Mouse (Mus musculus): ENCODE results near the gene Sdk1. TPM values are rescaled to one million over a fixed set of nuclear protein-coding genes. Genes with fewer than 3 reads are reported as not detected.

Sdk1 gene
- total RNA-seq (2014; rRNA removed) (14.2 and 58.4 TPM in 2 replicates), polyA plus RNA-seq (2015; fragmentation: Nextera tagmentation; extraction: Ambion mirVana) (1.9 and 2.2 TPM in 2 replicates)

DNA sequence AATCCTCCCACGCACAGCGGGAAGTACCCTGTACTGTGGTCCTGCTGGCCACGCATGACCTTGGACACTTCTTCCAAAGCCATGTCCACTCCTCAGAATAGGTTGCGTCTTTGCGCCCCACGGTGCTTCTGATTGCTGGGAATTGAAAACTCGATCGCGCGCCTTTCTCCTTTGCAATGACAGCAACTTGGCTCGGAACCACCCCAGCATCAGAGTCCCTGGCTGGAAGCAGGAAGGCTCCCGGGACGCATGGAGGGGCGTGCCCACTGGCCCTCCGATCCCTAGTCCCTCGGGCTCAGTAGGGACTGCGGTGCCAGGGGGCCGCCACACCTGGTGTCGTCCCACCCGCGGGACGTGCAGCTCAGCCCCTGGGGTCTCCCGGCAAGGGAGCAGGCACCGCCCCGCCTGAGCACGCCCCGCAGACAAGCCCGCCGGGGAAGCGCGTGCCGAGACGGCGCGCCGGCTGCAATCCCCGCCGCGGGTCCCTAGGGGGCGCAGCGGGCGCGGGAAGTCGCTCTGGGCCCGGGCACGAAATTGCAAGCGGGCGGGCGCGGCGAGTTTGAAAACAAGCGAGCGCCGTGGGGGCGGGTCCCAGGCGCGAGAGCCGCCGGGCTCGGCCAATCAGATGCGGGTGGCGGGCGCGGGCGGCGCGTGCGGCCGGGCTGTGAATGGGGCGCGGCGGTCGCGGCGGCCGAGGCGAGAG is at the start of gene Sdk1:
TSS of gene Sdk1 (plus strand) at position 650 of the 703 bp plus-strand sequence.
- H3K9me3 ChIP-seq (ENCODE audit: low read length), result no peaks in the 10 kb centered on the region
- peaks cover 19% of the 10 kb centered on the region for H3K4me1 ChIP-seq (ENCODE audit: insufficient read depth, low read length)
- H3K27me3 ChIP-seq (ENCODE audit: insufficient read depth, low read length), result peaks cover 13% of the 10 kb centered on the region; the same call in 1 of the 2 replicates
- ATAC-seq, result peak; percentile 97
- H3K27ac ChIP-seq, result peak within 1 kb of the TSS; percentile 36; the same call in 1 of the 2 replicates
- H3K9ac ChIP-seq (replicated peaks; ENCODE audit: low read length), result peak within 1 kb of the TSS; percentile 69
- TF ChIP-seq CTCF (IDR thresholded peaks at IDR 0.05; ENCODE audit: low read depth), result peak; percentile 55
- H3K4me3 ChIP-seq (ENCODE audit: low read length), result peak within 1 kb of the TSS; percentile 70
- peak within 1 kb of the TSS; percentile 92 for H3K4me2 ChIP-seq (ENCODE audit: low read depth, low read length)
- under 1% methylated on average over 66 of the region's 77 CpGs for WGBS
- DNase-seq (ENCODE audit: low spot score), result peak; percentile 99
- no peaks in the 10 kb centered on the region for H3K36me3 ChIP-seq (ENCODE audit: insufficient read depth, low read length)

DNA sequence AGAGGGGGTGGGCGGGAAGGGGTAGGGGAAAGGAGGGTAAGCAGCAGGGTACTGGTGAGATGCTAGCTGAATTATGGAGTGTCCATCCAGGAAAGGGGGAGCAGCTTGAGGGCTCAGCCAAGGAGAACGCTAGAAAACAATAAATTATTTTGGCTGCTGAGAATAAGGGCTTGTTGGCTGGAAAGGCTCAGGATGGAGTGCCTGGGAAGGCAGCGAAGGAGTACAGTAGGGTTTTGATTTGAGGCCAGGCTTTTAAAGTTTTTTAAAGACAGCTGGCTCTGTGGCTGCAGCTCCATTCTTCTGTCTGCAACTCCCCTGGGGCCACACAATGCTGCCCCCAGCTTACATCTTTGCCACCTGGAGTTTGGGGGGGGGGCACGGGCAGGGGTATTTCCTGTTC is 44.0 kb upstream of the Sdk1 start:
- Histone ChIP-seq H3K27ac (no peak overlapping the region), H3K4me3 (ENCODE audit: low read length) (no peak overlapping the region), H3K27me3 (ENCODE audit: insufficient read depth, low read length) (no peaks in the 10 kb centered on the region), H3K4me1 (ENCODE audit: insufficient read depth, low read length) (no peaks in the 10 kb centered on the region), H3K36me3 (ENCODE audit: insufficient read depth, low read length) (no peaks in the 10 kb centered on the region), H3K9ac (replicated peaks; ENCODE audit: low read length) (no peak overlapping the region), H3K4me2 (ENCODE audit: low read depth, low read length) (peak overlapping the region; percentile 36), H3K9me3 (ENCODE audit: low read length) (no peaks in the 10 kb centered on the region)
- TF ChIP-seq CTCF (IDR thresholded peaks at IDR 0.05; ENCODE audit: low read depth), result no peak
- ATAC-seq (no peak), DNase-seq (ENCODE audit: low spot score) (no peak)
- 37% methylated on average over 4 of the region's 4 CpGs for WGBS

DNA sequence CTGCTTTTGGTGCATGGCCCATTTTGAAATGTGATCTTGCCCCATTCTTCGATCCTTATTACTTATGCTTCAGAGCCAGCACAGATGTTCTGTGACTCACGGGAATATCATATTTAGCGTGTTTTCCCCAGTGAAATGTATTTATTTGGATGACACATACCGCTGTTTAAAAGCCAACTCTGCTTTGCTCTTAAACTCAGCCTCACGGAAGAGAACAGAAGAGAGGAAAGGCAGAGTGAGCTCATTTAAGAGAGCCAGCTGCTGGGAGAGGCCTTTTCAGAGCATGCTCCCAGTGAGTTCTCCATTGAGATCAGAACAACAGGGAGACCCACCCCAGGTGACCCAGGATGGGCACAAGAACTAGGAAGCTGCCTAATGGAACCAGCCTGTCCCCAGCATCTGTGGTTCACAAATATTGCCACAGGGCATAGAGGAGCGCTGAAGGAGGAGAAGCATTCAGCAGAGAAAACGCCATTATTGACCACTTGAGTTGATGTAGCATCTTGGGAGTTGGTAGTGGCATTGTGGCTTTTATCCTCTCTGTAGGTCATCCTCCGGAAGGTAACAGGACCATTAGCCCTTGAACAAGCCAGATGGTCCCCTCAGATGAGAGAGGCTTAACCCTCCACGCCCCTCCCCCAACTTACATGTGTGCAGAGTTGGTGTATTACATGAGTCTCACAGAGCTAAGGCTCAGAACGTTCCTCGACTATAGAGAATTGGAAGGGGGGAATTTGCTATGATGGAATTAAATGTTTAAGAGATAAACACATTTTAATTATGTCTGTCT is 38.8 kb upstream of the Sdk1 start:
- H3K9me3 ChIP-seq (ENCODE audit: low read length), result no peaks in the 10 kb centered on the region
- no peak overlapping the region for H3K4me2 ChIP-seq (ENCODE audit: low read depth, low read length)
- no peak for TF ChIP-seq CTCF (IDR thresholded peaks at IDR 0.05; ENCODE audit: low read depth)
- H3K4me1 ChIP-seq (ENCODE audit: insufficient read depth, low read length), result no peaks in the 10 kb centered on the region
- H3K27ac ChIP-seq, result no peak overlapping the region
- no peak overlapping the region for H3K4me3 ChIP-seq (ENCODE audit: low read length)
- peak; percentile 42 for DNase-seq (ENCODE audit: low spot score)
- no peaks in the 10 kb centered on the region for H3K36me3 ChIP-seq (ENCODE audit: insufficient read depth, low read length)
- no peaks in the 10 kb centered on the region for H3K27me3 ChIP-seq (ENCODE audit: insufficient read depth, low read length)
- no peak for ATAC-seq
- 64% methylated on average over 11 of the region's 11 CpGs for WGBS
- no peak overlapping the region for H3K9ac ChIP-seq (replicated peaks; ENCODE audit: low read length)

DNA sequence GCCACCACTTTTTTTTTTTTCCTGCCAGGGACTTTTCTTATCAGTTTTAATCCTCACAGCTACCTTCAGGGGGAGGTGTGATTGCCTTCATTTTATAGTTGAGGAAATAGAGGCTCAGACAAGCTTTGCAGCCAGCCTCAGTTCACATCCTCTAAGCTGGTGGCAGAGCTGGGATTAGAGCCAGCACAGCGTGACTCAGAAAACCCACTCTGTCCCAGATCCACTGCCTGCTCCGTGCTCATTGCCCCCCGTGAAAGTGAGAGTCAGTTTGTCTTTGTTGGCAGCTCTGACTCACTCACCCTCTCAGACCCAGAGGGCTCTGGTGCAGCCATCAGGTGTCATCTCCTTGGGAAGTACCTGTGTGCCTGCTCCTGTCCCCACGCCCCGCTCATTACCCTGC is 34.2 kb upstream of the Sdk1 start:
- no peak for ATAC-seq
- H3K4me3 ChIP-seq (ENCODE audit: low read length), result no peak overlapping the region

DNA sequence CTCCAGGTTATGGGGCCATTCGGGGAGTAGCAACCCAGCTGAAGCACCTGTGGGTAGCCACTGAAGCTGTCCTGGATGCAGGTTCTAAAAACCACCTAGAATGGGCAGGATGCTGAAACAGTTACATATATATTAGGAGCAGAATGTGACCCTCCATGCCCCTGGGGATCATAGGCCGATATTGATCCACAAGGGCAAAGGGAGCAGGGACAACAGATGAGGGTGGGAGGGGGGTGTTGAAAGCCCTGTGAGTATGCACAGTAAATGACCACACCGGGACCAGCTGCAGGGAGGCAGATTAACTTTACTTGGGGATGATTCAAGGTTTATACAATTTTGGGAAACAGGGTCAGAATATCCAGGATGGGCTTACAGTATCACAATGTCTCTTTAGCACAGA is 16.0 kb upstream of the Sdk1 start:
- Histone ChIP-seq H3K36me3 (ENCODE audit: insufficient read depth, low read length) (no peaks in the 10 kb centered on the region), H3K27me3 (ENCODE audit: insufficient read depth, low read length) (no peaks in the 10 kb centered on the region), H3K27ac (no peak overlapping the region), H3K9ac (replicated peaks; ENCODE audit: low read length) (no peak overlapping the region), H3K4me3 (ENCODE audit: low read length) (no peak overlapping the region), H3K4me2 (ENCODE audit: low read depth, low read length) (no peak overlapping the region), H3K4me1 (ENCODE audit: insufficient read depth, low read length) (no peaks in the 10 kb centered on the region), H3K9me3 (ENCODE audit: low read length) (no peaks in the 10 kb centered on the region)
- TF ChIP-seq CTCF (IDR thresholded peaks at IDR 0.05; ENCODE audit: low read depth), result no peak
- ATAC-seq (no peak), DNase-seq (ENCODE audit: low spot score) (no peak)
- 83% methylated on average over 3 of the region's 3 CpGs for WGBS

More for the DNA sequence above, 34.2 kb upstream of the Sdk1 start:
- peak; percentile 25 for DNase-seq (ENCODE audit: low spot score)
- Histone ChIP-seq H3K4me2 (ENCODE audit: low read depth, low read length) (no peak overlapping the region), H3K9ac (replicated peaks; ENCODE audit: low read length) (no peak overlapping the region), H3K9me3 (ENCODE audit: low read length) (no peaks in the 10 kb centered on the region), H3K27me3 (ENCODE audit: insufficient read depth, low read length) (no peaks in the 10 kb centered on the region), H3K4me1 (ENCODE audit: insufficient read depth, low read length) (no peaks in the 10 kb centered on the region), H3K36me3 (ENCODE audit: insufficient read depth, low read length) (no peaks in the 10 kb centered on the region), H3K27ac (no peak overlapping the region)
- 42% methylated on average over 5 of the region's 5 CpGs for WGBS
- no peak for TF ChIP-seq CTCF (IDR thresholded peaks at IDR 0.05; ENCODE audit: low read depth)

DNA sequence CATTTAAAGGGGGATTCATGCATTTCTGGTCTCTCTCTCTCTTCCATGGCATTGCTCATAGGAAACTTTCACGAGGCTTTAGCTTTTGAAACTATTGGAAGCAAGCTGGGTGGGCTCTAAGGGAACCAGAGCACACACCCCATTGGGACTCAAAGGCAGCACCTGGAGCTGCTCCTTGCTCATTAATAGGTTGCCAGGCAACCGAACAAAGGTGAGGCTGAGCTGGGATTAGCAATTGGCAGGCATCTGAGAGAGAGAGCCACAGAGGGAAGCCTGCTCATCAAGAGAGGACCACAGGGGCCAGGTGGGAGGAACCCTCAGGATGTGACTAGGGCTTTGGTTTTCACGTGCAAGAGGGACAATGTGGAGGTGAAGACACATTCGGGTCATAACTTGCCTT is 7.0 kb upstream of the Sdk1 start:
- DNase-seq (ENCODE audit: low spot score) (peak; percentile 16), ATAC-seq (no peak)
- Histone ChIP-seq H3K9me3 (ENCODE audit: low read length) (no peaks in the 10 kb centered on the region), H3K36me3 (ENCODE audit: insufficient read depth, low read length) (no peaks in the 10 kb centered on the region), H3K4me2 (ENCODE audit: low read depth, low read length) (no peak overlapping the region), H3K27ac (no peak overlapping the region), H3K4me3 (ENCODE audit: low read length) (no peak overlapping the region), H3K27me3 (ENCODE audit: insufficient read depth, low read length) (0 out of 2 replicates have a peak, but pooled peaks cover 8% of the 10 kb centered on the region), H3K9ac (replicated peaks; ENCODE audit: low read length) (no peak overlapping the region), H3K4me1 (ENCODE audit: insufficient read depth, low read length) (no peaks in the 10 kb centered on the region)
- TF ChIP-seq CTCF (IDR thresholded peaks at IDR 0.05; ENCODE audit: low read depth), result no peak
- WGBS, result 10% methylated on average over 4 of the region's 4 CpGs

Measured in hindbrain, postnatal 0 days (tissue).